Mouse (Mus musculus) megakaryocyte, embryonic 14.5 days (primary cell): ENCODE results near the gene Pak4.

Experiments
- FLI1 ChIP-seq: IDR thresholded peaks from 2 replicates; pipeline ENCODE4 v1.6.1; 2012; ENCODE audit warnings: low read length, inconsistent platforms, mixed read lengths
- GATA1 ChIP-seq: IDR thresholded peaks from 3 replicates; pipeline ENCODE4 v1.6.1; 2012; ENCODE audit warnings: mixed read lengths, low read length, inconsistent platforms, borderline replicate concordance

- TF ChIP-seq GATA1 (no peak), FLI1 (no peak)
Measured at GRCm38 (mm10) chr7:28624791-28625190, 26.8 kb upstream of the Pak4 start.
